Mouse (Mus musculus) left cerebral cortex, postnatal 25 days (tissue): ENCODE measurements around the gene Isoc2b. TPM values are rescaled to one million over a fixed set of nuclear protein-coding genes. Genes with fewer than 3 reads are reported as not detected.
"Not testable (repeated sequence)": the region's sequence is repeated elsewhere in the genome, so short reads cannot be mapped to it uniquely, and the experiment has no call there.

Source experiments
- DNase-seq, 2 experiments: peaks; one replicate each; pipeline ENCODE4 v3.0.0; 2022; ENCODE audit warnings: low spot score in 2 of 2, mixed read lengths in 1 of 2
- intact Hi-C: fragments of 180-260 bp; cut with DNase I; formaldehyde crosslinking; loops from one replicate; pipeline ENCODE4 v1.15.1; 2025
- total RNA-seq, 2 experiments: library from RNA; stranded (reverse); gene quantifications; 2 replicates each; pipeline ENCODE4 v1.2.3; 2021

Gene Isoc2b
- total RNA-seq, 2 experiments from 2014 or later, result 3.3 to 4.1 TPM

- DNase-seq, result peak; percentile 61 to 71
- intact Hi-C loops, result loop anchor here (2.0 kb wide), 1 partner anchor 80 kb away; the partner anchor contains the start of gene Nat14
Measured at GRCm38 (mm10) chr7:4842634-4843131, 27.4 kb downstream of the Isoc2b start.

GRCm38 (mm10) chr7:4842077-4842476 lies 28.0 kb downstream of the Isoc2b start:
- peak; percentile 49 to 76 for DNase-seq
- intact Hi-C loops, result loop anchor here (2.0 kb wide), 1 partner anchor 81 kb away; the partner anchor contains the start of gene Nat14

- intact Hi-C loops, result no loop called here
- DNase-seq, result no peak
Measured at GRCm38 (mm10) chr7:4837639-4838038, 32.4 kb downstream of the Isoc2b start.

DNA sequence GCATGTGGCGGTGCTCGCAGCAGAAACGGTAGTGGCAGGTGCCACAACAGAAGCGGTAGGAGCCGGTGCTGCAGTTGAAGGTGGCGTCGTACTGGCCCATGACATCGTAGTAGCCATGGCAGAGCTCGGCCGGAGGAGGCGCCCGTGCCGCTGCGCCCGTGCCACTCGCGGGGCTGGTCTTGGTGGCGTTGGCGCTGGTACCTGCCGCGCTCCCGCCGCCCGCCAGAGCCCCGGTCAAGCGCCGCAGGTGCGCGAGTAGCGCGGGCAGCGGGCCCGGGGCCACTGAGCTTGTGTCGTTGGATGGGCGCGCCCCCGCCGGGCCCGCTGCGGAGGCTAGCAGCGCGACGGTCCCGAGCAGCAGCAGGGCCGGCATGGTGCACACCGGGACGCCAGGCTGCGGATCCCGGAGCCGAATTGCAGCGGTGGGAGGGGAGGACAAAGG lies 33.7 kb downstream of the Isoc2b start:
- DNase-seq, result peak; percentile 45 to 54
- intact Hi-C loops, result no loop called here

DNA sequence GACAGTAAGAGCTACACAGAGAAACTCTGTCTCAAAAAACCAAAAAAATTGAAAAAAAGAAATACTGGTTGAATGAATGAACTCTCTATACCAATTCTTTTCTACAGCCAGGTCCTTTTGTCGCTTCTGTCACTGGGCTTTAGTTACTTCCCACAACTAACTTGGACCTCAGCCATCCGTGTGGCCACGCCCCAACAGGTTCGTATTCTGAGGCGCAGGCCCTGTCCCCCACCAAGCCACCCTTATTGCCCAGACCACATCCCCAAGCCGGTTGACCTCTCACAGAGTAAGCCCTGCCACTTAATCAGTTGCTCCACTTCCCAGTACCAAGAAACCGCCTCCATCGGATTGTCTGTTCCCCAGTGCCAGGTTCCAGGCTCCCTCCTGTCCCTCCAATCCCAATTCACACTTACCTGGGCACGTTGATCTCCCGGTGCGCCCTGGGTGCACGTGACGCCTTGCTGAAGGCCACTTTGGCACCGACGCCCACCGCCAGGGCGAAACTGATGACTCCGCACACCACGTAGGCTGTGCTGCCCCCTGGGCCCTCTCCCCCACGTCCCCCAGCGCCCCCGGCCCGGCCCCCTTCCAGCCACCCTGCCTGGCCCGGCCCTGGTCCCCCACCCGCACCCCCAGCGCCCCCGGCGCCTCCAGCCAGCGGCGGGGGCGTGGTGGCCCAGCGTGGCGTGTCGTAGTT lies 34.3 kb downstream of the Isoc2b start:
- DNase-seq, result no peak
- intact Hi-C loops, result no loop called here

- DNase-seq, result no peak
- intact Hi-C loops, result no loop called here
Measured at GRCm38 (mm10) chr7:4830476-4830875, 39.6 kb downstream of the Isoc2b start.

DNA sequence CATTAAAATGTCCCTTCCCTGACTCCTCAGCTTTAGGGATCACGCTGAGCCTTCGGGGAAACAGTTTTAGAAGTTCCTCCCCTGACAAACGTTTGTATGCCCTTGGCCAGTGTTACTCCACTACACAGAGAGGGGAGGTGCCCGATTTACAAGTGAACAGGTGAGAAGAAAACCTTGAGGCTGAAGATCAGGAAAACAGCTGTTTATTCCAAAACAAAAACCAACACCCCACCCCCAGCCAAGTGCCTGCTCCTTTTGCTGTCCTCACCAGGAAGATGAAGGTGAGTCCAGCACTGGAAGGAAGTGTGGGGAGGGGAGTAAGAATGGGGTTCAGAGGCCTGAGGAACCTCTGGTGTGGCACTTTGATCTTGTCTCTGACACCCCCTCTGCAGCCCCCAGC lies 44.7 kb downstream of the Isoc2b start:
- DNase-seq, result no peak
- intact Hi-C loops, result no loop called here

DNA sequence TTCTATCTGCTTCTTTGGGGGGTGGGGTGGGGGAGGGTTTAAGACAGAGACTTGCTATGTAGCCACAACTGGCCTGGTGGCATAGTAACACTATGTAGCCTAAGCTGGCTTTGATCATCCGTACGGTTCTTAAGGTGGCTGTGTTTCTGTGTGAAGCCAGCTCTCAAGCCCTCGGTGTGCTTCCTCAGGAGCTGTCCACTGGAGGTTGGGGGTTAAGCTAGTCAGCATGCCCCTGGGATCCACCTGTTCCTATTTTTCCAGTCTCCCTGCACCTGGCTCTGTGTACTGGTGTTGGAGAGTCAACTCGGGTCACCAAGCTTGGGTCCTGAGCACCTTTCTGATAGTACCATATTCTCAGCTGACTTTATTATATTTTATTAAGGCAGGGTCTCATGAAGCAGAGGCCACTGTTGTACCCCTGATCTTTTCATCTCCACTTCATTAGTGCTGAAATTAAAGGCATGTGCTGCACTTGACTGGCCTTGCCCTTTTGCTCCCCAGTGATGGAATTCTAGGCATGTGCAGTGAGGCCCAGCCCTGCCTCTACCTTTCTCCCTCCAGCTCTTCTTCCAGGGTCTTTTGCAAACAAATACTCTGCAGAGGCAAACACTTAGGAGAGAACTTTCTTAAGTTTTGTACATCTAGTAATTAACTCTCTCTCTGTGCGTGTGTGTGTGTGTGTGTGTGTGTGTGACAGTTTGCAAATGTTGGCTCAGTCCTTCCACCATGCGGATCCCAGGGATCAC lies 47.7 kb downstream of the Isoc2b start:
- intact Hi-C loops, result no loop called here

GRCm38 (mm10) chr7:4821690-4822089 lies 48.4 kb downstream of the Isoc2b start:
- DNase-seq, result peak in 1 of 2 experiments; percentile 74
- intact Hi-C loops, result no loop called here

More for the DNA sequence above, 47.7 kb downstream of the Isoc2b start:
- DNase-seq, result no peak

GRCm38 (mm10) chr7:4820925-4821324 lies 49.1 kb downstream of the Isoc2b start:
- not testable (repeated sequence) for DNase-seq

GRCm38 (mm10) chr7:4816559-4816958 lies 53.5 kb downstream of the Isoc2b start:
- DNase-seq, result no peak
- intact Hi-C loops, result no loop called here

More at GRCm38 (mm10) chr7:4820925-4821324, 49.1 kb downstream of the Isoc2b start:
- intact Hi-C loops, result not testable (repeated sequence)

DNA sequence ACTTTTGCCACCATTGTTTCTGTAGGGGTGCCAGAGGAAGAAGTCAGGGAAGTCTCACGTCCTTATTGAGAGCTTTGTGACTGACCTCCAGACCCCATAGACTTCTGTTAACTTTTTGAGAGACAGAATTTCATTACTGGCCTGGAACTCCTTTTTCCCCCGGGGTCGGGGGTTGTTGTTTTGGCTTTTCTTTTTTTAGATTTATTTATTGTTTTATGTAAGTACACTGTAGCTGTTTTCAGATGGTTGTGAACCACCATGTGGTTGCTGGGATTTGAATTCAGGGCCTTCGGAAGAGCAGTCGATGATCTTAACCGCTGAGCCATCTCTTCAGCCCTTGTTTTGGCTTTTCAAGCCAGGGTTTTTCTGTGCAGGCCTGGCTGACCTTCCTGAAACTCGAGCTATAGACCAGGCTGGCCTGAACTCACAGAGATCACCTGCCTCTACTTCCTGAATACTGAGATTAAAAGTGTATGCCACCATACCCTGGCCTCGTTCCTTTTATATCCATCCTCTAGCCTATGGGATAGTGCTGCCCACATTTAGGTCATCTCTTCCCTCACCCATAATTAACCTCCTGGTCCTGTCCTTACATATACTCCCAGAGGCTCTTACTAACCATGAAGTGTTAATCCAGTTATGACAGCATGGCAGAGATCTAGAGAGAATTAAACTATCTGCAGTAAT lies 56.8 kb downstream of the Isoc2b start:
- no peak for DNase-seq
- intact Hi-C loops, result loop anchor here (5.0 kb wide), 2 partner anchors 109 to 266 kb away; partner anchors contain the start of genes Nat14 and Syt5

GRCm38 (mm10) chr7:4812303-4813104 lies 57.6 kb downstream of the Isoc2b start, which contains the start of gene Ube2s:
Gene Ube2s, minus strand, starts transcription at chr7:4812590.
- intact Hi-C loops, result loop anchor here (5.0 kb wide), 2 partner anchors 110 to 265 kb away; partner anchors contain the start of genes Nat14 and Syt5
- peak; percentile 98 to 100 for DNase-seq

DNA sequence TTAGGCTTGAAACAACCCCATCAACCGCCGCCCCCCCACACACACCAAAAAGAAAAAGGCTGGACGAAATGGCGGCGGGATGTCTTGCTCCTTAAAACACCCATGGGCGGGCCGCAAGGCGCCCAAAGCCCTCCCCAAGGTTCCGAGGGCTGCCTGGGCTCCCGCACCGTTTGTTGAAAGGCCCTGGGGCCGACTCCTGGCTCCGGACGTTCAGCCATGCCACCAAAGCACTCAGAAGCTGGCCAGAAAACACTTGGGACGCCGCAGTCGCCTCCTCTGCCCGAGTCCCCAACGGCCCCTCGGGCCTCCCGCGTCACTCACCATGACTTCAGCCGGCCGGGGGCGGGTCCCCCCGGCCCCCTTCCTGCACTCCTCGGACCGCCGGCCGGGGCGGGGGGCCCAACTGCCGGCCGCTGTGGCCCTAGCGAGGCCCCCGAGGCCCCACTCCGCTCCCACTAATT lies 58.2 kb downstream of the Isoc2b start:
- no peak for DNase-seq

GRCm38 (mm10) chr7:4811131-4811530 lies 58.9 kb downstream of the Isoc2b start:
- DNase-seq, result not testable (repeated sequence)
- intact Hi-C loops, result loop anchor here (1.0 to 5.0 kb wide), 3 partner anchors 111 to 264 kb away; partner anchors contain the start of genes Nat14 and Syt5

More for the DNA sequence above, 58.2 kb downstream of the Isoc2b start:
- intact Hi-C loops, result loop anchor here (1.0 to 5.0 kb wide), 3 partner anchors 110 to 265 kb away; partner anchors contain the start of genes Nat14 and Syt5

DNA sequence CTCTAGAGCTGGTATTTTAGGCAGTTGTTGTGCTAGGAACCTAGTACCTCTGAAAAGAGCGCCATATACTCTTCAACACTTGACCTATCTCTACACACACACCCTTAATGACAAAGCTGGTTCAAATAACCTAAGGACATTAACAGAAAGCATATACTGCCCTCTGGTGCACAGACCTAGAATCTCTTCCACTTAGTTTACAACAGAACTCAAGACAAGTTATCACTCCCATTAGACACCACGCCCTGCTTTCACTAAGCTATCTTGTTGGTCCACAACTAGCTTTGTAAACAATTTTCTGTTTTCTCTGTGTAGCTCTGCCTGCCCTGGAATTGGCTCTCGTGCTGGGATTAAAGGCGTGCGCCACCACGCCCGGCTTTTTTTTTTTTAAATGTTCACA lies 63.3 kb downstream of the Isoc2b start:
- intact Hi-C loops, result loop anchor here (2.0 kb wide), 1 partner anchor 250 kb away; no protein-coding TSS in a partner anchor
- peak in 1 of 2 experiments; percentile 58 for DNase-seq

- intact Hi-C loops, result no loop called here
- DNase-seq, result no peak
Measured at GRCm38 (mm10) chr7:4802247-4802646, 67.8 kb downstream of the Isoc2b start.

DNA sequence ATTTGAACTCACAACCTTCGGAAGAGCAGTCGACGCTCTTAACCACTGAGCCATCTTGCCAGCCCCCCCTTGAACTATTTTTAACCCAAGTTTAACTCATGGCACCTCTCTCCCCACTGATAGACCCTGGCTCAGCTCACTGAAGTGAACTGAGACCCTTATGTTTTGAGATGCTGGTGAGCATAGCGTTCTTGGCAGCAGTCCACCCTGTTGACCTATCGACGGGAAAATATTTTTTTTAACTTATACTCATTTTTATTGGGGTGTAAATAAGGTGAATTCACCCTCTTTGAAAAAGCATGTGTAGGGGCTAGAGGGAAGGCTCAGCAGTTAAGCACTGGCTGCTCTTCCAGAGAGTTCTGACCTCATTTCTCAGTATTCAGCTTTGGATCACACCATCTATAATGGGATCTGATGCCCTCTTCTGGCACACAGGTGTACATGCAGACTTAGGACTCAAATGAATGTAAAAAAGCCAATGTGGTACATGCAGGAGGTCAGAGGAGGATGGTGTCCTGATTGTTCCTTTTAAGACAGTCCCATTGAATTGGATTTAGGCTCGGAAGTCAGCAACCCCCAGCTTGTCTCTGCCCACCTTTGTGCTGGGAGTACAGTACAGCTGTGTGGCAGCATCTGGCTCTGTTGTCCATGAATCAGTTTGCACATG lies 74.2 kb downstream of the Isoc2b start:
- intact Hi-C loops, result loop anchor here (5.0 kb wide), 1 partner anchor 174 kb away; no protein-coding TSS in a partner anchor
- peak; percentile 41 to 52 for DNase-seq
